Mouse (Mus musculus): Measurements from ENCODE around the gene Swi5.
"Not testable (repeated sequence)": the region's sequence is repeated elsewhere in the genome, so short reads cannot be mapped to it uniquely, and the experiment has no call there.

Gene Swi5

DNA sequence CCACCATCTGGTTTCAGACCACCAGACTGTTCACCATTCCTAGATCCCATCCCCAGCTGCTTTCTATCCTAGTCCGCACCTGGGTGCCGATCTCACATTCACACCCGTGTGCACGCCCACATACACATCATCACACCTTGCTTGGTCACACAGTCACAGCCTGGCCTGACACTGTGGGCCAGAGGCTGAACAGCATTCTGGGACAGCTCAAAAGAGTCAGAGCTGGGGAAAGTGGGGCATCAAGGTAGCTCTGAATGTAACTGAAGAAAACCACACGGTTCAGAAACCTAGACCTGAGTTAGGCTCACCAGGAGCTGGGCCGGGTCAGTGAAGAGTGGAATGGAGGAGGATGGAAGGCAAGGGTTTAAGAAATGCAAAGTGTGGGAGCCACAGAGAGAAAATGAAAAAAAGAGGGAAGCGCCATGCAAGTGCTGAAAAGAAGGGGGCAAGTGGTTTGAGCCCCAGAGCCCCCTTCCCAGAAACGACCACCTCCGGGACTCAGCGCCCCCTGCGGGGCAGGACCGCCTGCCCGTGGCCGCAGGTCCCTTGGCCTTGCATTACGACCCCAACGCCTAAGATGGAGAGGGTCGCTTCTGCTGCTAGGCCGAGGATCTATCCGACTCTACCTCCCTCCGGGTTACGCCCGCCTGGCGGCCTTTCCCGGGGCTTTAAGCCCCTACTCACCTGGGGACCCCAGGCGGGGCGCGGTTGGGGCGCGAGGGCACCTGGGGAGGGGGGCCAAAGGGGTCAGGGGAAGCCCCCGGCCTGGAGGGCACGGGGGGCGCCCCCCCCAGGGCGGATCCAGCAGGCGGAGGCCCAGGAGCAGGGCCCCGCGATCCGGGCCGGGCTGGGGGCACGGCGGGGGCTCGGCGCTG is 23.8 kb upstream of the Swi5 start:
- no peak for DNase-seq (ENCODE audit: low read depth)

DNA sequence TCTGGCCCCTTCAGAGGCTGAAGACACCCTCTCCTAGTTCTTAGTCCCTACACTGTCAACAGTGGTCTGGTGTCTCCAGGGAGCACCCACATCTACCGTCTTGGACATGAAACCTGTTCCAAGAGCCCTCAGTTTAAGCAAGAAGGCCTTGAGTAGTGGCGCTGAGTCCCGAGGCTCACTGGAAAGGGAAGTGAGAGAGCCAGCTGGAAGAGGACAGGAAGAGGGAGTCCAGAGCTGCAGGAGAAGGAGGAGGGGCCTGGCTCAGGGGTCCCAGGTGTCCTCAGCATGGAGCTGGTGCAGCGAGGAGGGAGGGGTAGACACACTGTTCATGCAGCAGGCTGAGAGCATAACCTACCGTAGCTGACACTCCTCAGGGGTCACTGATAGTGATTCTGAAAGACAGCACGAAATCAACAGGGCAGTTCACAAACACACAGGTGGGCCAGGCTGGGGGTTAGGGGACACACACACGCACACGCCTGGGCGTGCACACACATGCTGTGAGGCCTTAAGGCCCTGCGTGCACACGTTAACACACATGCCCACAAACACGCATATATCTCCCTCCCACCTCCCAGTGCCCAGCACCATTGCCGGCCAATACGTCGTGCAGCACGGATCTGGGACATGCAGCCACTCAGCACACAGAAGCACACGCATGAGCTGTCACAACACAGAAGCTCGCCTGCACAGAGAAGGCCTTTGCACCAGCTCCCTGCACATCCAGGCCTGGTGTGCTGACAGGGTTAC is 22.4 kb upstream of the Swi5 start:
- DNase-seq (ENCODE audit: low read depth), result no peak

DNA sequence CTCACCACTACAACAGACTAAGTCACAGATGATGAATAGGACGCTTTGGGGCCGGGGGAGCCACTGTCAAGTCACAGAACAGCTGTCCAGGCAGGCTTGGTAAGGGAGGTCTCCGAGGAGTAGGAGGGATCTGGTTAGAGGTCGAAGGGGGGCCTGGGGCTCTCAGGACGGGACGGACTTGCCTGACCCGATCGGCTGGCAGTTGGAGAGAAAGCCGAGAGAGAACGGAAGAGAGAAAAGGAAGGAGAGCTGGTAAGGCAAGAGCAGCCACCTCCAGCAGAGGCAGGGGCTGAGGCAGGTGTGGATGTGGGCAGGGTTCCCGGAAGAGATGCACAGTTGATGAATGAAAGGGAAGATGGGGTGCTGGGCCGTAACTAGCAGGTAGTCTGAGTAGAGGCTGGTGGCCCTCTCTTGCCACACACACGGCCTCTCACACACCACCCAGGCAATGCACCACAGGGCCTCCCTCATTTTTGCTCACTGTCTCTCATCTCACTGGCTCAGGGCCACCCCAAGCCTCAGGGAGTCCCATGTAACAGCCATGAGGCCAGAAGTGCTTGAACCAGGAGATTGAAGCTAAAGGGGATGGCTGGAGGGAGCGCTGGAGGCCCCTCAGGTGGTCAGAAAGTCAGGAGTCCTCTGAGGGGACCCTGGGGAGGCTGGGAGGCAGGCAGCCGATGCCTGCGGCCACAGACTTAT is 21.1 kb upstream of the Swi5 start:
- DNase-seq (ENCODE audit: low read depth), result no peak

DNA sequence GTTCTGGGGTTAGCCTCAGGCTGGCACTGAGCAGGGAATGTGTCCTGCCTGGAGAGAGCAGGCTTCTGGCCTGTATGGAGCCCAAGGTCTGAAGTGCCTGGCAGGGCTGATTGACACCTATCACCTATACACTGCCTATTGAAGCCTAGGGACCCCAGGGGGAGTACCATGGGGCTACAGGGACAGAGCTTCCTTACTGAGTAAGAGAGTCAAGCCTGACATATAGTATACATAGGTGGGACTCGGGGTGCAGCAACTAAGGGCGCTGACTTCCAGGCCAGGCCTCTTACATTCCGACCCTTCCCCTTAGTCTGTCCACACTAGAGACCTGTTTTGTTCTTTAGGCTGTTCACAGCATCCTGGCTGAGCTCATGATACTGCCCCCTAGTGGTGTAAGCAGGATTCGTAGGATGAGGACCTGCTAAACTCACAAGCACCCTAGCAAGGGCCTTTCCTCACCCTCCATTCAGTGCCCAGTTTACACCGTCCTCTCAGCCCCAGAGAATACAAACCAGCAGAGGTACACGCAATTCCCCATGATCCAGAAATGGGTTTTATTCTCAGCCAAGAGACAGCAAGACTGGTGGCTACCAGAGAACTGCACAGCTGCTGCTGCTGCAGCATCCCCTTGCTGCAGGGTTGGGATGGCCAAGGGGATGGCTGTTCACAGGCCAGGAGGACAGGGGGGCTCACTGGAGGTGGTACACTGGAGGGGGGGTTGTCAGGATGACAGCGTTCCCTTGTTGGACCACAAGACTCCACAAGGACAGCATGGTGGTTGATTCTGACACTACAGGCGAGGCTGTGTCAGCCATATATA is 20.3 kb upstream of the Swi5 start:
- peak; percentile 51 for DNase-seq (ENCODE audit: low read depth)

DNA sequence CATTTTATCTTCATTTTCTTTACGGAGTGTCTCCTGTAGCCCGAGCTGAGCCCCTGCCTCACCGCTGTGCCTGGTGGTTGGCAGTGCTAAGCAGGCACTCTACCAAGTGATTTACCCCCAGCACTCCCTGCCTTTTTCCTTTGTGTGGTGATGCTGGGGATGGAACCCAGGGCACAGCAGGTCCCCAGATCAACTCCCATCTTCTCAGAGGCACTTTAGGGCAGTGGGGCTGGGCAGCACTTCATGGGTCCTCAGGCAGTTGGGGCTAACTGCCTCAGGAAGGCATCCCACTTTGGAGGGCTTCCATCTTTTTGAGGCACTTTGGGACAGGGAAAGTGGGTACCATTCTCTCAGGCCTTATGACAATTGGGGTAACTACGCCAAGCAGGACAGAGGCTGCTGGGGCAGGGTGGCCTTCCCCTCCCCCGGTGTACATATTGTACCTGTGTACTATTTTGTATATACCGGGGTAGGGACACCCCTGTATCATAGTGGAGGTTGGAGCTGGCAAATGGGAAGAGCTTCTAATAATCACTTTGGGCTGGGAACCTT is 19.4 kb upstream of the Swi5 start:
- DNase-seq (ENCODE audit: low read depth), result no peak

DNA sequence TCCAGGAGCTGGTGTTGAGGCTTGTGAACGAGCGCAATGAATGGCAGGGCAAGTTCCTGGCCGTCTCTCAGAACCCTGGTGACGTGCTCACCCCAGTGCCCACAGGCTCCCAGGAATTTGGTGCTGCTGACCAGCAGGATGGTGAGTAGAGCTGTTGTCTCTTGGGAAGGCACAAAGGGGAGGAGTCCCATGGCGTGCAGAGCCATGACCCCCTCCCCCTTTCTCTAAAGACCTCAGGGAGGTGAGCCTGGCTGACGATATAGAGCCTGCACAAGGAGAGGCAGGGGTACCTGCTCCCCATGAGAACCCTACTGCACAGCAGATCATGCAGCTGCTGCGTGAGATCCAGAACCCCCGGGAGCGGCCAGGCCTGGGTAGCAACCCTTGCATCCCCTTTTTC is 18.3 kb upstream of the Swi5 start:
- DNase-seq (ENCODE audit: low read depth), result no peak

DNA sequence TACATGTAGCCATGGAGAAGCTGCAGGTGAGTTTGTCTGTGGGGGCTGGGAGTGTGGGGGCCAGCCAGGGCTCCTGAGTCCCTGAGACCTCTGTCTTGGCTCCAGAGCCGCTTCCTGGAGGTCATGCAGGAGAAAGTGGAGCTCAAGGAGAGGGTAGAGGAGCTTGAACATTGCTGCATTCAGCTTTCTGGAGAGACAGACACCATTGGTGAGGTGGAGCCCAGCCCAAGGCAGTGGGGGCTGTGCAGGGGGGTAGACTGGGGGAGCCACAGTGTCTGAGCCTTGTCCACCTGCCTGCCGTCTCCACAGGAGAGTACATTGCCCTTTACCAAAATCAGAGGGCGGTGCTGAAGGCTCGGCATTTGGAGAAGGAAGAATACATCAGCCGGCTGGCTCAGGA is 17.8 kb upstream of the Swi5 start:
- no peak for DNase-seq (ENCODE audit: low read depth)

DNA sequence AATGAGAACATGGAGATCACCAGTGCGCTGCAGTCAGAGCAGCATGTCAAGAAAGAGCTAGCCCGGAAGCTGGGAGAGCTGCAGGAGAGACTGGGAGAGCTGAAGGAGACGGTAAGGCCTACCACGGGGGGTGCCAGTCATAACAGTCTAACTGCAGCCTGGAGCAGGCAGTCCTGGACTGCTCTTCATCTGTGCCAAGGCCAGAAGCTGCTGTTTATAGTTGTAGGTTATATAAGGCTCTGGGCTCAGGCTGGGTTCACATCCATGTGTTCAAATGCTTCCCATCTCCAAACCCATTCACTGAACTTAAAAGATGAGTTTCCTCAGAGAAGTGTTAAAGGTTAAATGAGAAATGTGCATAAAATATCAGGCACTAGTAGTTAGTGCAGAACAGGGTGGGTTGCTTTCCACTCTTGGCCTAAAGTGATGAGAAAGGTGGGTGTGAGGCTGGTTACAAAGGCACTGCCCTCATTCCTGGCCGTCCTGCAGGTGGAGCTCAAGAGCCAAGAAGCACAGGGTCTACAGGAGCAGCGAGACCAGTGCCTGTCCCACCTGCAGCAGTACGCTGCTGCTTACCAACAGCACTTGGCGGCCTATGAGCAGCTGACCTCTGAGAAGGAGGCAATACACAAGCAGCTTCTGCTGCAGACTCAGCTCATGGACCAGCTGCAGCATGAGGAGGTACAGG is 16.4 kb upstream of the Swi5 start:
- peak; percentile 38 for DNase-seq (ENCODE audit: low read depth)

DNA sequence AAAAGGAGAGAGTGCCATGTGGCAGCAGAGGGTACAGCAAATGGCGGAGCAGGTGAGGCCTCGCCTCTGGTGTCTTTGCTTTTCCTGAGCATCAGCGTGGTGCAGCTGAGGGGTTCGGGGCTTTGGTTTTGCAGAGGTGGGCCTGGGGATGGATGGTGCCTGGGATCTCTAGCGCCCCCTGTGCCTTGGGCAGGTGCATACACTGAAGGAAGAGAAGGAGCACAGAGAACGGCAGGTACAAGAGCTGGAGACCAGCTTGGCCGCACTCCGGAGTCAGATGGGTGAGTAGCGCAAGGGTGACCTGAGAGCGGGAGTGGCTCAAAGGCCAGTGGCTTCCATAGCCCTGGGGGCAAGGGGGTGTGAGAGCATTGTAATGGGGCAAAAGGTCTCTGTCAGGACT is 15.1 kb upstream of the Swi5 start:
- no peak for DNase-seq (ENCODE audit: low read depth)

DNA sequence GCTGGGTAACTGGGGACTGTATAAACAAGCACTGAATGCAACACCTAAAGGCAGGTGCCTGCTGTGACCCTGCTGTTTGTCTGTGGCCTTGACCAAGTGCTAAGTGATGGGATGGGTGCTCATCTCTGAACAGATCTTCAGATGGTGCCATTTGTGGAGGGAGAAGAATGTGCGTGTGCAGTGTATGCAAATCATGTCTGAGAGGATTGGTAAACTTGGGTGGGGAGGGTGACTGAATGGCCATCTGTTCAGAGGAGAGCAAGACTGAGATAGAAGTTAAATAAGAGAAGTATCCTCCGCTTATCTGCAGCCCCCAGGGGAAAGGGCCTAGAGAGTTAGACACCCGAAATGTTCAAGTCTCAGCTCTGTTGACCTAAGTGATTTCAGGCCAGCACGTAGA is 11.6 kb upstream of the Swi5 start:
- no peak for DNase-seq (ENCODE audit: low read depth)

DNA sequence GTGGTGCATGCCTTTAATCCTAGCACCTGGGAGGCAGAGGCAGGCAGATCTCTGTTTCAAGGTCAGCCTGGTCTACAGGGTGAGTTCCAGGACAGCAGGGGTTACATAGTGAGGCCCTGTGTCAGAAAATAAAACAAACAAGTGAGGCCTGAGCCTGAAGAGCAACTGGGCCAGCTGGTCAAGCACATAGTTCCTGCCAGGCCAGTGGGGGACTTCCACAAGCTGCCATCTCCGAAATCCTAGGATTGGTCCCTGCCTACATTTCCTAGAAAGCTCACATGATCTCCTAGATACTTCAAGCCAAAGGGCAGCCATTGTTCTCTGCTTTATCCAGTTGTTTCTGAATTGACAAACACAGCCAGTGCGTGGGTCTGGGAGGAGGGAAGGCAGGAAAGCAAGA is 8.0 kb upstream of the Swi5 start:
- DNase-seq (ENCODE audit: low read depth), result not testable (repeated sequence)

DNA sequence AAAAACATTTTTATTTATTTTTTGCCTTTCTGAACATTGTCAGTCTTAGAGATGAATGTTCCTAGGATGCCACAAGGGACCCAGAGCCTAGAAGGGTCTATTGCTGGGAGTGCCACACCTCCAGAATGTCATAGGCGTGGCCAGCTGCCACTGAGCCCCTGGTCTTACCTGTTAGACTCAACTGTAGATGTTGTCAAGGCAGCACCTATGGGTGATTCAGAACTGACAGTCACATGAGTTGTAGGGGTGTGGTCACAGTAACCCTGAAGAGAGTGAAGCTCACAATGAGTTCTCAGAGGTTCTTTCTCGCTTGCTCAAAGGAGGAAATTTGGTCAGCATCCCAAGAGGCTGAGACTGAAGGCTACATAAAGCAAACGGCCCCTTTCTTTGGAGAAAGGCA is 7.4 kb upstream of the Swi5 start:
- DNase-seq (ENCODE audit: low read depth), result no peak

DNA sequence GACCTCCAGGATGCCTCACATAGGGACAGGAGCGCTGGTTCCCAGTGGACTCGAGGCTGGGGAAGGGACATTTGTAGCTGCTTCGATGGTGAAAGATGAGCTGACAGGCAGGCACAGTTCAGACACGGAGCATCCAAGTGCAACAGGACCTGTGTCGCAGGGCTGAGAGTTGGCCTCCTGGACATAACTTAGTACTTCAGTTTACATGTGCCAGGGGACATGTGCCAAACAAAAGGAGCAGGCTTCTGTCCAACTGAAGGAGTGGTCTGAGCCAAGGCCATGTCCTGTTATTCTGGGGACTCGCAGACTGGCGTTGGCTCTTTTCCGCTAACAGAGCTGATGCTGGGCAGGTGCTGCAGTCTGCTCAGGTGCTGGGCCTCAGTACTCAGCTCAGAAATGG is 6.5 kb upstream of the Swi5 start:
- no peak for DNase-seq (ENCODE audit: low read depth)

DNA sequence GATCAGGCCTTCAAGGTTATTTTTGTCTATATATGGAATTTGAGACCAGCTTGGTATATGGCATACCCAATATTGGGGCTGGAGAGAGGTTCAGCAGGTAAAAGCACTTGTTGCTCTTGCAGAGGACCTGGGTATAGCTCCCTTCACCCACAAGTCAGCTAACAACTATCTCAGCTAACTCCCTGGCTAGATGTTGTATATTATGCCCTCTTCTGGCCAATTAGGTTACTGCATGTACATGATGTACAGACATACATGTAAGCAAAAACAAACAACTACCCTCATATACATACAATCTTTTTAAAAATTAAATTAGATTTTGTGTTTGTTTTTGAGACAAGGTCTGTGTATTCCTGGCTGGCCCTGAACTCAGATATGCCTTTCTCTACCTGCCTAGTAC is 1.7 kb upstream of the Swi5 start:
- peak; percentile 69 for DNase-seq (ENCODE audit: low read depth)

DNA sequence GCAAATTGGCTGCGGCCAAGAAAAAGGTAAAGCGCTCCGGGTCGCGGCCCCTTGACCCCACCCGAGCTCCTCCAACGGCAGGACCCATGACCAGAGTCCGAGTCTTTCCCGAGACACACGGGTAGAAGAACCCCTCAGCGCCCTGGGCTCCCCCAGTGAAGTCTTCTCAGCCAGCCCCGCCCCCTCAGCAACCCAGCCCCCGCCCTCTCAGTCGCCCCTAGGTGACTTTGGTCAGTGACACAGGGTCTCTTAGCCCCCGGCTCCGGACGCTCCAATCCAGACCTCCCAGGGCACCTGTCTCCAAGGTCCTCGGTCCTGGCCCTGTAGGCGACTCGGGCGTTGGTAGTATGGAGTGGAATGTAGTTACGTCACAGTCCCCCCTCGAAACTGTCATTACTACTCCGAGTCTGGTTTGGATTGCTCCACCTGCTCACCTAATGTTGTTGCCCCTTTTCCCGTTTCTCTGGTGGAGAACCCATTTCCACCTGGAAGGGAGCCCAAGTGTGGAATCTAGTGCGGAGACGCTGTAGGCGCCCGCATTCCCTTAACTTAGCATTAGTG is 576 bp upstream of the Swi5 start:
- DNase-seq (ENCODE audit: low read depth), result peak; percentile 40

DNA sequence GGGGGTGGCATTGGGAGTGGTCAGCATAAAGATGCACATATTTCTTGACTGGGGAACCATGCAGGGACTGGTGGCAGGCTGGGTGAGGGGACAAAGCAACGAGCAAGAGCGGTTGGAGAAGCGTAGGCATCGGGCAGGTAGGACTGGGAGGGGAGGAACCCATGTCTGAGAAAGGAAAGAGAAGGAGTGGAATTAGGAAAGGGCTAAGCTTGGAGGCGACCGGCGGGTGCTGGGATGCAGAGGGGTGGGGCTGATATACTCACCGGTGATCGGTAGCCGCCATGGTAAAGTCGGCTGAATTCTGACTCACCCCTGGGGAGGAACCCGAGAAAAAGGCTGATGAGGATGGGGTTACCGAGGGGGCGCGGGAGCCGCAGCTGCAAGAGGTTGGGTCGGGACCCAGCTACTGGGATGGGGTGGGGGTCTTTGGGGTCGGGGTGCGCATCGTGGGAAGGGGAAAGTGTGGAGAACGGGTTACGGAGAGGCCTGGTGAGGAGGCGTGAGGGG is 488 bp downstream of the Swi5 start, which contains the start of gene Golga2:
Gene Golga2, plus strand, starts transcription at position 51 of the 507 bp plus-strand sequence.
- peak; percentile 23 for DNase-seq (ENCODE audit: low read depth)

DNA sequence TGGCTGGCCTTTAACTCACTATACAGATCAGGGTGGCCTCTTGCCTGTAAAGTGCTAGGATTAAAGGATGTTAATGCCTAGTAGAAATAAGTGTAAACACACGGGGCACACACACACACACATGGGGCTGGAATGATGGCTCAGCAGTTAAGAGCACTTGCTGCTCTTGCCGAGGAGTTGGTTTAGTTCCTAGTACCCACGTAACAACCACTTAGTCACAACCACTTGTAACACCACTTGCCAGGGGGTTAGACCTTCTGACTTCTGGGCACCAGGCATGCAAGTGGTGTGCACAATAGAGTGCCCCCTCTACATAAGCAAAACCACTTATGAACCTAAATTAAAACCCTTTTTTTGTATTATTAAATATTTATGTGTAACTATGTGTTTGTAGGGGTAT is 3.9 kb downstream of the Swi5 start:
- DNase-seq (ENCODE audit: low read depth), result no peak

DNA sequence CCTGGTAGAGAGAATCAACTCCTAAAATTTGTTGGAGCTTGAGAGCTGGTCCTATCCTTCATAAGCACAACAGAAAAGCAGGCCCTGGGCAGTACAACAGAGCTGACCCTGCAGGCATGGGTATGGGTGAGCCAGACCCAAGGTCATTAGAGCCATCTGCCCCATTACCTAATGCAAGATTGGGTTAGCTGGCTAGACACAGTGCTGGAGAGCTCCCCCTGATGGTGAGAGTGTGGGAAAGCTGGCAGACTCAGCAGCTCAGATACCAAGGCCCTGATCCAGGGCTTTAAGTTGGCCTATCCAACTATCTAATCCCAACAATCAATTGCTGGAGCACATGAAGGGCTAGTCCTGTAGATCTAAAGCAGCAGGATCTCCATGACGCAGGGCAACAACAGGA is 5.1 kb downstream of the Swi5 start:
- peak; percentile 66 for DNase-seq (ENCODE audit: low read depth)

DNA sequence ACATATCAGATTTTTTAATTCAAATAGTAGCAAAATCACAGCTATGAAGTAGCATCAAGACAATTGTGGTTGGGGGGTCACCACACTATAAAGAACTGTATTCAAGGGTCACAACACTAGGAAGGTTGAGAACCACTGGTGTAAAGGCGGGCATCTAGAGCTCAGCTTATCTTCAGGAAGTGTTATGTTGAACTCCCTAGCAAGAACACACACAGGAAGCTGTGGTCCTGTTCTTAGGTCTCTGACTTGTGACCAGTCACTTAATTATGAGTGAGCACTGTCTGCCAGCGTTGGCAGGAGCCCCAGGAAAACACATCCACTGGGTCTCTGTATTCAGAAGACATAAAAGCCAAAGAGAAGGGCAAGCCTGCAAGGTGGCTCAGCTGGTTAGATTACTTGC is 5.6 kb downstream of the Swi5 start:
- DNase-seq (ENCODE audit: low read depth), result no peak

DNA sequence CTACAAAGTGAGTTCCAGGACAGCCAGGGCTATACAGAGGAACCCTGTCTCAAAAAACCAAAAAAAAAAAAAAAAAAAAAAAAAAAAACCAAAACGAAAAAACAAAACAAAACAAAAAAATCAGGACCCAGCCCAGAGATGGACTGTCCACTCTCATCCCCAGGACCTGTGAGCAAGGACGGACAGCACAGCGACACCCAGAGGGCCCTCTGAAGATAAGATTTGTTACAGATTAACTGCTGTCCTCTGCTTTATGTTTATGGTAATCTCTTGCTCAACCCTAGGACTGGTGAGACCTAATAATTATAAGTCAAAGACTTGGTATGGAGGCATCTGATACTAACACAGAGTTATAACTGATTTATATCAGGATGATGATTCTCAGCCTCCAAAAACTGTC is 12.1 kb downstream of the Swi5 start:
- no peak for DNase-seq (ENCODE audit: low read depth)

Measured in c-Kit-positive CD71-positive TER-119-negative erythroid progenitor cells, embryonic 14.5 days (primary cell).